Mouse (Mus musculus): ENCODE measurements at regions not wholly inside any gene's neighbourhood (a gene's known extent, or its start where the extent isn't known, plus 50 kb on each side); places are given as distances from the start of the nearest gene placed in this dataset.

DNA sequence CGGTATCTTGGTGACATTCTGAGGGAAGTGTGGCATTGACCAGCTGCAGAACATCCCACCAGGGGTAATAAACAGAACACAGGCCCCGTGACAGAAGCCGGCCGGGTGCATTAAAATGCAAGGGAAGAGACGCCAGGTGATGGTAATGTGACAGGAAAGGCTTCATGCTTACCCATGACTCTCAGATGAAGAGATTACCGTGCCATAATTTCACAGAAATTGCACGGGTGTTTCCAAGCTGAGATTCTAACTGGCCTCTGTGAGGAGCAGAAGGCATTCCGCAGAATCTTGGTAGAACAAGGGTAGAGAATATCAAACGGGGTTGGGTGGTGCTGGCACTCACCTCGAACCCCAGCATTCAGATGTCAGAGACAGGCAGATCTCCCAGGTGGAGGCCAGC is 362.4 kb upstream of the 3110018I06Rik start:
- TF ChIP-seq CTCF (IDR thresholded peaks at IDR 0.05; ENCODE audit: borderline replicate concordance, insufficient read depth, low read depth, low read length): no peak
- TF ChIP-seq POLR2A (IDR thresholded peaks at IDR 0.05; ENCODE audit: borderline replicate concordance, insufficient read depth, low read length): no peak

All from cerebellum, adult 2 months (tissue).